Mouse (Mus musculus) brain, embryonic 14.5 days (tissue): ENCODE results near the gene Cnot4.

Source experiments
- CTCF ChIP-seq: fragments of 200-500 bp; IDR thresholded peaks from 2 replicates; pipeline ENCODE4 v1.5.1; 2012; ENCODE audit warnings: inconsistent platforms, mild to moderate bottlenecking, moderate library complexity, borderline replicate concordance; ENCODE audit not compliant: insufficient read depth, insufficient read length; ENCODE audit errors: extremely low read depth
- POLR2A ChIP-seq: fragments of 200-500 bp; IDR thresholded peaks from 2 replicates; pipeline ENCODE4 v1.6.1; 2012; ENCODE audit warnings: mild to moderate bottlenecking, inconsistent platforms, borderline replicate concordance; ENCODE audit not compliant: poor library complexity, insufficient read depth, insufficient read length, severe bottlenecking; ENCODE audit errors: extremely low read depth

- no peak for TF ChIP-seq CTCF
- no peak for TF ChIP-seq POLR2A
Measured at GRCm38 (mm10) chr6:35027257-35027656, 106.3 kb downstream of the Cnot4 start.
